Mouse (Mus musculus): ENCODE results near the gene Cd4. TPM values are rescaled to one million over a fixed set of nuclear protein-coding genes. Genes with fewer than 3 reads are reported as not detected.

Gene Cd4
- polyA plus RNA-seq, 1 experiment, result not detected

GRCm38 (mm10) chr6:124888555-124889125 is 619 bp upstream of the Cd4 start:
- TF ChIP-seq TCF3 (IDR thresholded peaks at IDR 0.05; ENCODE audit: insufficient read length, low read depth), result no peak
- no peak for TF ChIP-seq SRF (IDR thresholded peaks at IDR 0.05; ENCODE audit: control insufficient read depth, insufficient read length, low read depth)
- no peak for TF ChIP-seq REST (IDR thresholded peaks at IDR 0.05; ENCODE audit: insufficient read depth, insufficient read length)
- TF ChIP-seq USF1 (IDR thresholded peaks at IDR 0.05; ENCODE audit: low read depth), result no peak
- no peak for TF ChIP-seq POLR2AphosphoS2 (IDR thresholded peaks at IDR 0.05; ENCODE audit: insufficient read length, low read depth)
- TF ChIP-seq TCF12 (IDR thresholded peaks at IDR 0.05; ENCODE audit: insufficient read depth, poor library complexity, severe bottlenecking), result no peak
- no peak for TF ChIP-seq E2F4 (IDR thresholded peaks at IDR 0.05; ENCODE audit: insufficient read depth)
- TF ChIP-seq POLR2A (IDR thresholded peaks at IDR 0.05; ENCODE audit: insufficient read length, low read depth), result no peak
- no peak for TF ChIP-seq MYOG (IDR thresholded peaks at IDR 0.05; ENCODE audit: control insufficient read depth in 1 of 3, insufficient read depth in 1 of 3, insufficient read length in 2 of 3, low read depth in 2 of 3)
- TF ChIP-seq MYOD1 (IDR thresholded peaks at IDR 0.05; ENCODE audit: control insufficient read depth in 1 of 3, insufficient read length in 2 of 3, low read depth in 2 of 3), result no peak
- TF ChIP-seq MAX (IDR thresholded peaks at IDR 0.05; ENCODE audit: low read depth), result no peak
- no peak for TF ChIP-seq CEBPB (IDR thresholded peaks at IDR 0.05; ENCODE audit: insufficient read depth, poor library complexity, severe bottlenecking)

GRCm38 (mm10) chr6:124885956-124886381 is 2.1 kb downstream of the Cd4 start:
- Histone ChIP-seq H3K4me2 (ENCODE audit: low read depth) (no peak overlapping the region), H3K79me2 (ENCODE audit: control insufficient read depth, insufficient read depth) (no peaks in the 10 kb centered on the region), H3K36me3 (ENCODE audit: control insufficient read depth, insufficient read depth) (no peaks in the 10 kb centered on the region), H3K4me3 (no peak overlapping the region), H3K27me3 (ENCODE audit: control insufficient read depth, insufficient read depth, insufficient read length) (peaks cover 15% of the 10 kb centered on the region), H3ac (ENCODE audit: control insufficient read depth, insufficient read length) (no peak overlapping the region)
- TF ChIP-seq POLR2AphosphoS2 (IDR thresholded peaks at IDR 0.05; ENCODE audit: insufficient read length, low read depth) (no peak), POLR2A (IDR thresholded peaks at IDR 0.05; ENCODE audit: insufficient read length, low read depth) (no peak)

More at GRCm38 (mm10) chr6:124888555-124889125, 619 bp upstream of the Cd4 start:
- H3K27me3 ChIP-seq (ENCODE audit: control insufficient read depth, insufficient read depth, insufficient read length), result peaks cover 25% of the 10 kb centered on the region
- no peak overlapping the region for H3K4me3 ChIP-seq
- no peaks in the 10 kb centered on the region for H3K79me2 ChIP-seq (ENCODE audit: control insufficient read depth, insufficient read depth)
- no peaks in the 10 kb centered on the region for H3K36me3 ChIP-seq (ENCODE audit: control insufficient read depth, insufficient read depth)
- no peak overlapping the region for H3K4me2 ChIP-seq (ENCODE audit: low read depth)
- no peak overlapping the region for H3ac ChIP-seq (ENCODE audit: control insufficient read depth, insufficient read length)

GRCm38 (mm10) chr6:124884714-124885500 is 3.1 kb downstream of the Cd4 start:
- Histone ChIP-seq H3K27me3 (ENCODE audit: control insufficient read depth, insufficient read depth, insufficient read length) (peaks cover 13% of the 10 kb centered on the region), H3ac (ENCODE audit: control insufficient read depth, insufficient read length) (no peak overlapping the region), H3K79me2 (ENCODE audit: control insufficient read depth, insufficient read depth) (no peaks in the 10 kb centered on the region), H3K4me2 (ENCODE audit: low read depth) (no peak overlapping the region), H3K36me3 (ENCODE audit: control insufficient read depth, insufficient read depth) (no peaks in the 10 kb centered on the region), H3K4me3 (no peak overlapping the region)
- TF ChIP-seq SRF (IDR thresholded peaks at IDR 0.05; ENCODE audit: control insufficient read depth, insufficient read length, low read depth), result no peak
- no peak for TF ChIP-seq REST (IDR thresholded peaks at IDR 0.05; ENCODE audit: insufficient read depth, insufficient read length)
- no peak for TF ChIP-seq POLR2A (IDR thresholded peaks at IDR 0.05; ENCODE audit: insufficient read length, low read depth)
- no peak for TF ChIP-seq MAX (IDR thresholded peaks at IDR 0.05; ENCODE audit: low read depth)
- TF ChIP-seq CEBPB (IDR thresholded peaks at IDR 0.05; ENCODE audit: insufficient read depth, poor library complexity, severe bottlenecking), result no peak
- TF ChIP-seq MYOG (IDR thresholded peaks at IDR 0.05; ENCODE audit: control insufficient read depth in 1 of 3, insufficient read depth in 1 of 3, insufficient read length in 2 of 3, low read depth in 2 of 3), result no peak
- TF ChIP-seq E2F4 (IDR thresholded peaks at IDR 0.05; ENCODE audit: insufficient read depth), result no peak

- no peak for TF ChIP-seq MYOD1 (IDR thresholded peaks at IDR 0.05; ENCODE audit: control insufficient read depth in 1 of 3, insufficient read length in 2 of 3, low read depth in 2 of 3)
- no peak for TF ChIP-seq POLR2AphosphoS2 (IDR thresholded peaks at IDR 0.05; ENCODE audit: insufficient read length, low read depth)
- TF ChIP-seq CEBPB (IDR thresholded peaks at IDR 0.05; ENCODE audit: insufficient read depth, poor library complexity, severe bottlenecking), result no peak
- no peak for TF ChIP-seq REST (IDR thresholded peaks at IDR 0.05; ENCODE audit: insufficient read depth, insufficient read length)
- no peak for TF ChIP-seq E2F4 (IDR thresholded peaks at IDR 0.05; ENCODE audit: insufficient read depth)
- no peak for TF ChIP-seq TCF3 (IDR thresholded peaks at IDR 0.05; ENCODE audit: insufficient read length, low read depth)
- no peak for TF ChIP-seq MYOG (IDR thresholded peaks at IDR 0.05; ENCODE audit: control insufficient read depth in 1 of 3, insufficient read depth in 1 of 3, insufficient read length in 2 of 3, low read depth in 2 of 3)
- TF ChIP-seq TCF12 (IDR thresholded peaks at IDR 0.05; ENCODE audit: insufficient read depth, poor library complexity, severe bottlenecking), result no peak
- TF ChIP-seq MAX (IDR thresholded peaks at IDR 0.05; ENCODE audit: low read depth), result no peak
- no peak for TF ChIP-seq POLR2A (IDR thresholded peaks at IDR 0.05; ENCODE audit: insufficient read length, low read depth)
- TF ChIP-seq SRF (IDR thresholded peaks at IDR 0.05; ENCODE audit: control insufficient read depth, insufficient read length, low read depth), result no peak
- no peak for TF ChIP-seq USF1 (IDR thresholded peaks at IDR 0.05; ENCODE audit: low read depth)
- Histone ChIP-seq H3K79me2 (ENCODE audit: control insufficient read depth, insufficient read depth) (no peaks in the 10 kb centered on the region), H3K4me3 (no peak overlapping the region), H3ac (ENCODE audit: control insufficient read depth, insufficient read length) (no peak overlapping the region), H3K4me2 (ENCODE audit: low read depth) (no peak overlapping the region), H3K36me3 (ENCODE audit: control insufficient read depth, insufficient read depth) (no peaks in the 10 kb centered on the region), H3K27me3 (ENCODE audit: control insufficient read depth, insufficient read depth, insufficient read length) (peaks cover 15% of the 10 kb centered on the region)
These were observed 4.7 kb downstream of the Cd4 start for GRCm38 (mm10) chr6:124883351-124883750.

Measured in myocyte (in vitro differentiated cells).